Mouse (Mus musculus) ovary, adult 10 weeks (tissue): ENCODE data around the gene Hamp2. TPM values are rescaled to one million over a fixed set of nuclear protein-coding genes. Genes with fewer than 3 reads are reported as not detected.

Experiments
- polyA plus RNA-seq: library from polyadenylated mRNA; stranded (reverse); fragments of 350-450 nt; fragmentation: Illumina TruSeq; extraction: RNeasy Lipid Tissue Mini Kit (QIAGEN cat#74804); gene quantifications from one replicate; pipeline ENCODE4 v1.2.3, GENCODE M21; 2014

Gene Hamp2
- polyA plus RNA-seq: not detected

DNA sequence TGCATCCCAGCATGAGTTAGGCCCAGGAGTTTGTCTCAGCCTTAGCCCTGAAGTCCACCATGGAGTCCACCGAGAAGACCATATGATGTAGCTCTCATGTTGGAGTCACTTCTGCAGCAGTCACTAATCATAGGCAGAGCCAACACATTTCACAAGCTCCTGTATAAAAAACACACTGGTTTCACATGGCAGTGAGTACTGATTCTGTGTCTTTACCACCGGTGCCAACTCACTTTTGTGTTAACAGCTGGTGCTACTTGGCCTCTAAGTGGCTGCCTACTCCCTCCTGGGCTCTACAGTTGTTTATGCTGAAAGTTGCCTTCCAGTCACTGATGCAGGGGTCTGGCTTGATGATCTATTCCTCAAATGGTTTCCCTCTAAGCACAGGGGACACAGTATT is at the start of gene Hamp2:
Gene Hamp2, minus strand, starts transcription at position 101 of the 400 bp plus-strand sequence.

DNA sequence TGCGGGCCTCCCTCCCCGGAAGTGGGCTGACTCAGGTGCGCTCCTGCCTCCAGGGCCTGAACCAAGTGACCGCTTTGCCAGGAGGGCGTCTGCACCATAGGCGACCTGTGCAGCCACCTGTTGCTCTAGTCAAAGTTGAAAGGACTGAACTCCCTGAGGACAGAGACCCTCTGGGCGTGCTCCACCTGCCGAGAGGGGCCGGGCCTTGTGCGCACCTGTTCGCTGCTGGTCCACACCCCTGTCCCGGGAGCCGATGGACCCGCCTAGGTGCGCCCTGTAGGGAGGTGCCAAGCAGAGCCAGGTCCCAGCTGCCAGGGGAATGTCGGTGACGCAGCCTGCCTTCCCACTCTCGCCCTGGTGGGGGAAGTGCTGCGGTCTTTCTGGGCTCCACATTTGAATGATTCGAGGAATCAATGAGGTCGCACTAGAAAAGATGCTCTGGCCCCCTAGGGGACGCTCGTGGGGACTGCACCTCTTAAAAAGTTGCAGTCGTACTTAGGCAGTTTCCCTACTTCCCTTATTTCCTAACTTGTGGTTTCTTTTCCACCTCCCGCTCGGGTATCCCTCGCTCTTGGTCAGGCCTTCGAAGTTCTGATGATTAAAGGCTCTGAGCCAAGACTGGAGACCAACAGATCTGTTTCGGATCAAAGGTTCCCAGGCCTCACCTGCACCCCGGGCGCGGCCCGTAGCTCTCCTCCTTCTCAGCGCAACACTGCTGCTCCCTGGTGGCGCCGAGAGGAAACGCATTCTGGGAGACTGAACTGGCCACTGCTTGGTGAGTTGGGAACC is 49.2 kb upstream of the Hamp2 start, which contains the start of gene Fam187b:
Gene Fam187b, plus strand, starts transcription at position 290 of the 789 bp plus-strand sequence.

DNA sequence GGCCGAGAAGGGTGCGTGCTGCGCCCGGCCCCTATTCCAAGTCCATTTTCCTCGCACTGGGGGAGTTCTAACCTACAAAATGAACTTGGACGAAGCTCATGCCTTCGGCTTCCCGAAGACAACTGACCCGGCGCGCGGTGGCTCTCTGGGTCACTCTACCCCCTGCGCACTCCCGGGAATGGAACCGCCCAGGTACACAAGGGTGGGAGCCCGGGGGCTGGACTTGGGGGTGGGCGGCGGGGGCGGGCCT is 48.7 kb upstream of the Hamp2 start, which contains the start of gene Lsr:
Gene Lsr, minus strand, starts transcription at position 214 of the 250 bp plus-strand sequence.

DNA sequence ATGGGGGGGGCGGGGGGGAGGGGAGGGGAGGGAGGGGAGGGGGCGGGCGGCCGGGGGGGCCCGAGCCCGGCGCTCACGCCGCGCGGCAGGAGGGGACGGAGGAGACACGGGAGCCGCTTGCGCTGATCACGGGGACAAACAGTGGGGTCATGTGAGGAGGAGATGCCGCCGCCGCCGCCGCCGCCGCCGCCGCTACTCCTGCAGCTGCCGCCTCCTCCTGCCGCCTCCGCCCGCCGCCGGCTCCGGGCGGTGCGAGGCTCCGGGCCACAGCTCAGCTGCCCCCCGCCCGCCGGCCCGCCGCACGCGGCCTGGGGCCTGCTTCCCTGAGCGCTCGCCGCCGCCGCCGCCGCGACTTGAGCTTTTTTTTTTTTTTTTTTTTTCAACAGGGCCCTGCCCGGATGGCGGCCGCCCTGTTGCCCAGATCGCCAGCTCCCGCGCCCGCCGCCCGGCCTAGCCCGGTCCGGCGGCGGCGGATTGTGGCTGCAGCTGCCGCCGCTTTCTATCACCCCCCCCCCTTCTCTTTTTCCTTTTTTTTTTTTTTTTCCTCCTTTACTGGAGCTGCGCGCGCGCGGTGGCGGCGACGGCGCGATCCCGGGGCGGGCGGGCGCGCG is 32.4 kb upstream of the Hamp2 start, which contains the start of gene Usf2:
Gene Usf2, minus strand, starts transcription at position 48 of the 611 bp plus-strand sequence.

DNA sequence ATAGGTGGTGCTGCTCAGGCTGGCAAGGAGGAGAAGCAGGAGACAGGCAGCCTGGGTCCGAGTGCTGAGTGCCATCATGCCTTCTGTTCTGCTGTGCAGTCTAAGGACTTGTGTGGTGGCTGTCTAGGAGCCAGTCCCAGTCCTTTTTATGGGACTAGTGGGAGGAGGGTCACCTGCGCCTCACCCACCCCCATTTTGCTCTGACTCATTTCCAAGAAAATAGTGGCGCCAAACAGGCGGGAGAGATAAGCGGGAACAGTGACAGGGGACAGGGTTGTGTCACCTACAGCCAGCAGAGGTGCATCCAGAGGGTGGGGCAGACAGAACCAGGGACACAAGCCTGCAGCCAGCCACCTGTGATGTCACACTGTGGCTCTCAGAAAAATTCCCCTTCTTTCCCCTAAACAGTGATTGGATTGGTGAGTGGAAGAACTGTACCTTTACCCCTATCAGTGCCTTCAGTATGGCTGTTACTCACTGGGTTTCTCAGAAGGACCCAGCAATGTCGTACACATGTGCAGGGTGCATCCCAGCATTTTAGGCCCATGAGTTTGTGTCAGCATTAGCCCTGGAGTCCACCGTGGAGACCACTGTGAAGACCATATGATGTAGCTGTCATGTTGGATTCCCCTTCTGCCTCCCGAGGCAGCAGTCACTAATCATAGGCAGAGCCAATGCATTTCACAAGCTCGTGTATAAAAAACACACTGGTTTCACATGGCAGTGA is 19.6 kb upstream of the Hamp2 start, which contains the start of gene Hamp:
Gene Hamp, minus strand, starts transcription at position 124 of the 727 bp plus-strand sequence.

DNA sequence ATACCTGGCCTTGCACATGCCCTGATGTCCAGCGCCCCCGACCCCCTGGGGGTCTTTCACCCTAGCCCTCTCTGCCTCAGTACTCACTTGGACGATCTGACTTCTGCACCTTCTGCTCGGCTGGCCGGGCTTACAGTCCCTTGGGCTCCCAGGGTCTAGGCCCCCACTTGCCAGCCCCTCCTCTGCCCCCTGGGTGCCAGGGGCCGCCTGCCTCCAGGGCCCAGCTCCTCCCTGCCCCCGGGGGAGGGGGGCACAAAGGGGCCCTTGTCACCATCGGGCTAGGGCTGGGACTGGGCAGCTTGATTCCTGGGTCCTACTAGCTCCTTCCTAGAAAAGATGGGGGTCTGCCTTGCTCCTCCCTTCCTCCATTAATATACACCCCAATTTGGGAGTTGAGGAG is 9.7 kb downstream of the Hamp2 start, which contains the start of gene Mag:
Gene Mag, minus strand, starts transcription at position 142 of the 400 bp plus-strand sequence.

DNA sequence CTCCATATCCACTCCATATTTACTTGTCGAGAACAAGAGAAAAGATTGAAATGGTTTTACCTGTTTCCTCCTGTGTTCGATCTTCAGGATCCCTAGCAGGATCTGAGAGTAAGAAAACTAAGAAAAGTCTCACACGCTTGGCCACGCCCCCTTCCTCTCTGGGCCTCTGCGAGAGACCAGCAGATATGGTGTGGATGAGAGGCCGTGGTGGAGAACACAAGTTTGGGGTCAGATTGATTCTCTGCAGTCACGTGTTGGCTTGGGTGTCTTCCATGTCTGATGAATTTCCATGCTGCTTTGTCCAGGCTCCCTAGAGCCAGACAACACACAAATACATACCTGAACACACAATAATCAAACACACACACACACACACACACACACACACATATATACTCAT is 44.3 kb downstream of the Hamp2 start, which contains the start of gene Cd22:
Gene Cd22, minus strand, starts transcription at position 167 of the 400 bp plus-strand sequence.

Other genes with a start within 250 kb of the Hamp2 start
- gene 2200002J24Rik, start 225.8 kb downstream of the Hamp2 start, polyA plus RNA-seq: not detected
- gene Atp4a, start 212.5 kb downstream of the Hamp2 start, polyA plus RNA-seq: not detected
- gene Tmem147, start 195.1 kb downstream of the Hamp2 start, polyA plus RNA-seq: 12.8 TPM
- not detected for gene Gapdhs, start 181.0 kb downstream of the Hamp2 start, polyA plus RNA-seq
- 1.2 TPM for gene Sbsn, start 173.2 kb downstream of the Hamp2 start, polyA plus RNA-seq
- 16.0 TPM for gene Dmkn, start 160.9 kb downstream of the Hamp2 start, polyA plus RNA-seq
- gene Krtdap, start 136.8 kb downstream of the Hamp2 start, polyA plus RNA-seq: not detected
- 0.23 TPM for gene Ffar2, start 100.9 kb downstream of the Hamp2 start, polyA plus RNA-seq
- not detected for gene Ffar3, start 68.5 kb downstream of the Hamp2 start, polyA plus RNA-seq
- not detected for gene Ffar1, start 63.1 kb downstream of the Hamp2 start, polyA plus RNA-seq
- 4.0 TPM for gene Cd22, start 44.3 kb downstream of the Hamp2 start, polyA plus RNA-seq
- not detected for gene Mag, start 9.8 kb downstream of the Hamp2 start, polyA plus RNA-seq
- gene Hamp, start 19.4 kb upstream of the Hamp2 start, polyA plus RNA-seq: not detected
- 67.2 TPM for gene Usf2, start 32.1 kb upstream of the Hamp2 start, polyA plus RNA-seq
- gene Lsr, start 48.8 kb upstream of the Hamp2 start, polyA plus RNA-seq: 1.8 TPM
- 0.71 TPM for gene Fam187b, start 49.1 kb upstream of the Hamp2 start, polyA plus RNA-seq
- gene Fxyd5, start 117.8 kb upstream of the Hamp2 start, polyA plus RNA-seq: 6.0 TPM
- gene Fxyd7, start 126.8 kb upstream of the Hamp2 start, polyA plus RNA-seq: not detected
- gene Fxyd1, start 132.5 kb upstream of the Hamp2 start, polyA plus RNA-seq: 4.9 TPM
- gene Lgi4, start 134.7 kb upstream of the Hamp2 start, polyA plus RNA-seq: 0.43 TPM
- gene Fxyd3, start 152.0 kb upstream of the Hamp2 start, polyA plus RNA-seq: 6.1 TPM
- not detected for gene Hpn, start 190.6 kb upstream of the Hamp2 start, polyA plus RNA-seq
- 0.48 TPM for gene Scn1b, start 202.3 kb upstream of the Hamp2 start, polyA plus RNA-seq
- gene Gramd1a, start 231.2 kb upstream of the Hamp2 start, polyA plus RNA-seq: 4.4 TPM